Mouse (Mus musculus) liver, embryonic 16.5 days (tissue): ENCODE data around the gene Mybpc3. TPM values are rescaled to one million over a fixed set of nuclear protein-coding genes. Genes with fewer than 3 reads are reported as not detected.

Experiments used
- ATAC-seq: fragments of 200-750 bp; cut with Nextera tagmentation; 2 replicates; pipeline ENCODE4 v1.8.0; 2017; ENCODE audit warnings: low read depth, mild to moderate bottlenecking, moderate number of reproducible peaks, moderate library complexity
- H3K27ac ChIP-seq: fragments of 300-500 bp; sonication (generic); 2 replicates; pipeline ENCODE4 v1.5.1; 2014; ENCODE audit warnings: mild to moderate bottlenecking, low read length
- H3K27me3 ChIP-seq: fragments of 300-500 bp; sonication (generic); 2 replicates; pipeline ENCODE4 v1.6.1; 2014; ENCODE audit warnings: low read depth, low read length, mixed read lengths; ENCODE audit not compliant: control insufficient read depth, insufficient read depth
- H3K36me3 ChIP-seq: fragments of 300-500 bp; sonication (generic); 2 replicates; pipeline ENCODE4 v1.6.1; 2014; ENCODE audit warnings: mild to moderate bottlenecking; ENCODE audit not compliant: control insufficient read depth, insufficient read depth
- H3K4me1 ChIP-seq: fragments of 300-500 bp; sonication (generic); 2 replicates; pipeline ENCODE4 v1.6.1; 2014; ENCODE audit warnings: low read depth, low read length, mixed read lengths; ENCODE audit not compliant: control insufficient read depth
- H3K4me2 ChIP-seq: fragments of 300-500 bp; sonication (generic); 2 replicates; pipeline ENCODE4 v1.6.1; 2014; ENCODE audit warnings: low read depth, low read length, mixed read lengths
- H3K4me3 ChIP-seq: fragments of 300-500 bp; sonication (generic); 2 replicates; pipeline ENCODE4 v1.5.1; 2014; ENCODE audit warnings: low read depth, mild to moderate bottlenecking, low read length
- H3K9ac ChIP-seq: fragments of 300-500 bp; sonication (generic); 2 replicates; pipeline ENCODE4 v1.6.1; 2014; ENCODE audit warnings: low read depth, low read length
- H3K9me3 ChIP-seq: fragments of 300-500 bp; sonication (generic); replicated peaks from 2 replicates; pipeline ENCODE4 v1.6.1; 2016; ENCODE audit warnings: low read length; ENCODE audit not compliant: control insufficient read depth
- WGBS: fragments of 180-500 bp; shearing (Covaris S2); extraction: QIAGEN DNeasy Blood & Tissue Kit; methylation state at CpG from one replicate; pipeline ENCODE4 v1.1.7; 2014; ENCODE audit not compliant: insufficient replicate concordance; 5-methylcytosine and 5-hydroxymethylcytosine counted together
- polyA plus RNA-seq: library from polyadenylated mRNA; unstranded; fragments of >200 nt; fragmentation: Nextera tagmentation; extraction: Ambion mirVana; gene quantifications from 2 replicates; pipeline ENCODE4 v1.2.1, GENCODE M21; 2015

Mybpc3 gene
- polyA plus RNA-seq, 1 experiment from 2014 or later = 0.08 TPM

DNA sequence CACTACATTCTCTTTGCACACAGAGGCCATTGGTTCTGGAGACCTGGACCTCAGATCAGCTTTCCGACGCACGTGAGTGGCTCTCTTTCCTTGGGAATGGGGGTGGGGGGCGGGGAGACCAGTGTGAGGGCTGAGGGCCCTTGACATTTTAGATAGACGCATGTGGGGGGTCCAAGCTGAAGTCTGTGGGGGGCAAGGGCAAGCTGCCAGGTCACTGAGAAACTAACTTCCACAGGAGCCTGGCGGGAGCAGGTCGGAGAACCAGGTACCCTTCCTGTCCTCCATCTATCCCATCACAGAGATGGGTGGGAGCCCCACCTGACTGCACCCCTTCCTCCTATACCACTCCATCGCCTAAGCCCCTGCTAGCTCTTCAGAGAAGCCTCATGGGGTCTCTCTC, 3.6 kb downstream of the Mybpc3 start:
- WGBS = 55% methylated on average over 8 of the region's 8 CpGs
- H3K4me1 ChIP-seq = no peaks in the 10 kb centered on the region
- H3K4me3 ChIP-seq = no peak overlapping the region
- H3K4me2 ChIP-seq = no peak overlapping the region
- H3K27ac ChIP-seq = no peak overlapping the region
- H3K9ac ChIP-seq = no peak overlapping the region
- H3K9me3 ChIP-seq = no peaks in the 10 kb centered on the region
- H3K27me3 ChIP-seq = no peaks in the 10 kb centered on the region
- no peaks in the 10 kb centered on the region for H3K36me3 ChIP-seq
- no peak for ATAC-seq

- no peak for ATAC-seq
- no peak overlapping the region for H3K4me2 ChIP-seq
- no peaks in the 10 kb centered on the region for H3K27me3 ChIP-seq
- H3K4me1 ChIP-seq = no peaks in the 10 kb centered on the region
- H3K9me3 ChIP-seq = no peaks in the 10 kb centered on the region
- no peak overlapping the region for H3K4me3 ChIP-seq
- H3K9ac ChIP-seq = no peak overlapping the region
- 82% methylated on average over 6 of the region's 6 CpGs for WGBS
- no peaks in the 10 kb centered on the region for H3K36me3 ChIP-seq
- no peak overlapping the region for H3K27ac ChIP-seq
Measured at GRCm38 (mm10) chr2:91123521-91123920, 5.6 kb downstream of the Mybpc3 start.

GRCm38 (mm10) chr2:91125101-91125500, 7.2 kb downstream of the Mybpc3 start:
- 71% methylated on average over 10 of the region's 10 CpGs for WGBS
- no peak for ATAC-seq

DNA sequence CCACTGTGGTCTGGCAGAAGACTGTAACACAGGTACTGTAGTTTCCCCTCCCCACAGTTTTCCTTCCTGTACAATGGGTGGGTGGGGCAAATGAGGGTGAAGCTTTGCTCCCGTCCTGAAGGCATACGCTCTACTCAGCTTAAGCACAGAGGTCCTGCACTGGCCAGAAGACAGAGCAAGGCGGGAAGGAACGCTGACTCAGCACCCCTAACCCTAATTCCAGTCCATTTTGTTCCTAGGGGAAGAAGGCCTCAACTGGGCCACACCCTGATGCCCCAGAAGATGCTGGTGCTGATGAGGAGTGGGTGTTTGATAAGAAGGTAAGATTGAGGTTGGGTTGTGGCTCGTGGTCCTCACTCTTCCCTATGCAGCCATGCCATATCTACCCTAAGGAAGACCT, 10.8 kb downstream of the Mybpc3 start:
- Histone ChIP-seq H3K36me3 (no peaks in the 10 kb centered on the region), H3K27ac (no peak overlapping the region), H3K4me1 (no peaks in the 10 kb centered on the region), H3K27me3 (no peaks in the 10 kb centered on the region), H3K9me3 (no peaks in the 10 kb centered on the region), H3K9ac (no peak overlapping the region), H3K4me2 (no peak overlapping the region), H3K4me3 (no peak overlapping the region)
- 60% methylated on average over 5 of the region's 5 CpGs for WGBS
- no peak for ATAC-seq

More at GRCm38 (mm10) chr2:91125101-91125500, 7.2 kb downstream of the Mybpc3 start:
- Histone ChIP-seq H3K27me3 (no peaks in the 10 kb centered on the region), H3K27ac (no peak overlapping the region), H3K4me1 (no peaks in the 10 kb centered on the region), H3K4me3 (no peak overlapping the region), H3K36me3 (no peaks in the 10 kb centered on the region), H3K9me3 (no peaks in the 10 kb centered on the region), H3K4me2 (no peak overlapping the region), H3K9ac (no peak overlapping the region)

DNA sequence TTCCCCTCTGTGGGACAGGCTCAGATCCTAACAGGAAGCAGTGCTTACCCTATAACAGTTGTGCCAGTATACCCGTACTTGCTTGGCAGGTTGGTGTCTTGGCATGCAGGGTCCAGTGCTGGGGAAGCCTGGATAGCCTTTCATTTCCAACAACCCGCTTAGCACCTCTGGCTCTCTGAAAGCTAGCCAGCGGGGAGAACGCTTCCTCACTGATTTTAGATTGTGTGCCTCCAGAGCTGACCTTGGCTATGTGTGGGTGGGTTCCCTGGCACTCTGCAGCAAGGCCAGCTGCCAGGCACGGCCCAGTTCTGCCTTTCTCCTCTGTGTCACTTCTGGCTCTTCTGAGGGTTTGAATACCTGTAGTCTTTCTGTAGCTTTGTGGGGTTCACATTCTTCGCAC, 12.2 kb downstream of the Mybpc3 start:
- H3K4me1 ChIP-seq = no peaks in the 10 kb centered on the region
- no peak overlapping the region for H3K4me2 ChIP-seq
- H3K27me3 ChIP-seq = no peaks in the 10 kb centered on the region
- H3K36me3 ChIP-seq = no peaks in the 10 kb centered on the region
- H3K9ac ChIP-seq = no peak overlapping the region
- H3K9me3 ChIP-seq = no peaks in the 10 kb centered on the region
- ATAC-seq = no peak
- H3K4me3 ChIP-seq = no peak overlapping the region
- no peak overlapping the region for H3K27ac ChIP-seq
- 68% methylated on average over 6 of the region's 6 CpGs for WGBS

- H3K36me3 ChIP-seq = no peaks in the 10 kb centered on the region
- no peak for ATAC-seq
- H3K27ac ChIP-seq = no peak overlapping the region
- no peaks in the 10 kb centered on the region for H3K4me1 ChIP-seq
- no peak overlapping the region for H3K4me3 ChIP-seq
- H3K9ac ChIP-seq = no peak overlapping the region
- no peaks in the 10 kb centered on the region for H3K27me3 ChIP-seq
- 72% methylated on average over 15 of the region's 15 CpGs for WGBS
- H3K9me3 ChIP-seq = no peaks in the 10 kb centered on the region
- no peak overlapping the region for H3K4me2 ChIP-seq
Measured at GRCm38 (mm10) chr2:91131251-91131650, 13.3 kb downstream of the Mybpc3 start.

GRCm38 (mm10) chr2:91132035-91132434, 14.1 kb downstream of the Mybpc3 start:
- no peaks in the 10 kb centered on the region for H3K4me1 ChIP-seq
- no peaks in the 10 kb centered on the region for H3K9me3 ChIP-seq
- H3K36me3 ChIP-seq = no peaks in the 10 kb centered on the region
- no peak overlapping the region for H3K27ac ChIP-seq
- no peak for ATAC-seq
- H3K4me3 ChIP-seq = no peak overlapping the region
- WGBS = 25% methylated on average over 3 of the region's 3 CpGs
- no peak overlapping the region for H3K9ac ChIP-seq
- no peak overlapping the region for H3K4me2 ChIP-seq
- H3K27me3 ChIP-seq = no peaks in the 10 kb centered on the region

DNA sequence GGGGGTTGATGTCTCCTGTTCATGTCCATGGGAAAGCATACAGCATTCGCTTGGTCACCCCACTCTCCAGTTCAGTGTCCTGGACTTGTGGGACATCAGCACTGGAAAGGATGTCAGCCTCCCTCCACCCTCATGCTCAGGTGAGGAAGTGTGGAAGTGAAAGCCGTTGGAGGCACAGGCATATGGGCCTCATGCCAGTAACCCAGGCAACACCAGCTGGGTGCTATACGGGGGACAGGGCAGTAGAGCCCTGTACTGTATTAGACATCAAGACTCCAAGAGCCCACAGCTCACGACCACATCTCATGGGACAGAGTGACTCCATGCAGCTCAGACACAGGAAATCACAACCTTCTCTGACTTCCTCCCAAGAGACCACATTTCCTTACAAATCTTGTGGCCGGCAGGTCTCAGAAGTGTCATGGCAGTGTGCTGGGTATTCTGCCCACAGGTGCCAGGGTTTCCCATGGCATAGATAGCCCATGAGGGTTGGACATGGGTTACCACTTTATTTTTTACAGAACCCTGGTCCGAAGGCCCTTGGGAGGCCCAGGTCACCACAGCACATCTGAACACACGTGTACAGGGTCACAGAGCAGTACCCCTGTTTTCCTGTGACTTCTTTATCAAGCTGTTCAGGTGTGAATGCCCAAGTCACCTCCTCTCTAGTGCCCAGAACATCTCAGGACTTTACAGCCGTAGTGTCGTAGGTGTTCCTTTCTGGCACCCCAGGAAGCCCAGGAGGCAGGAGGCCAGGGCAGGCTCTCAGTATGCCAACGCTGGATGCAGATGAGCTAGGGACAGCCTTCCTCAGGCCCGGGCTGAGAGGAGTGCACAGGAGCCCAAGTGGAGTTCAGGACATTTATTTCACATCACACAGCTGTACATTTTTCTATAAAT, 18.8 kb downstream of the Mybpc3 start:
- no peaks in the 10 kb centered on the region for H3K9me3 ChIP-seq
- H3K36me3 ChIP-seq = no peaks in the 10 kb centered on the region
- no peak overlapping the region for H3K4me3 ChIP-seq
- H3K4me2 ChIP-seq = no peak overlapping the region
- H3K9ac ChIP-seq = no peak overlapping the region
- H3K27me3 ChIP-seq = no peaks in the 10 kb centered on the region
- 66% methylated on average over 11 of the region's 11 CpGs for WGBS
- ATAC-seq = no peak
- no peaks in the 10 kb centered on the region for H3K4me1 ChIP-seq
- H3K27ac ChIP-seq = no peak overlapping the region

DNA sequence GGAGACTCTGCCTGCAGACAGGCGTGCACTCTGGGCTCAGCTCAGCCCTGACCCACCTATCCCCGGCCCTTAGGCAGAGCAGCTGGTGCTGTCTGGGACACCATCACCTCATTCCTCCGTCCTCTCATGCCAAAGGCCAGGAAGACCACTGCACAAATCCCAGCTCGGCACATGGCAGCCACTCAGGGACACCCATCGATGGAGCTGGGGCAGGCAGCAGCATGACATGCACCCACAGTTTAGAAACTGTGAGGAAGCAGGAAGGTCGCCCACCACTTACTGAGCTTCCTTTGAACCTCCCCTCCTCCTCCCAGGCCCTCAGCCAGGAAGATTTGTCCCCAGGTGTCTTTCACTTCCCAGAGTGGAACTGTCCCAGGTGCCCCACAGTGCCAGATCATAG, 19.5 kb downstream of the Mybpc3 start:
- no peaks in the 10 kb centered on the region for H3K4me1 ChIP-seq
- H3K27me3 ChIP-seq = no peaks in the 10 kb centered on the region
- no peak overlapping the region for H3K4me3 ChIP-seq
- no peak overlapping the region for H3K27ac ChIP-seq
- no peaks in the 10 kb centered on the region for H3K36me3 ChIP-seq
- no peak overlapping the region for H3K4me2 ChIP-seq
- H3K9me3 ChIP-seq = no peaks in the 10 kb centered on the region
- no peak for ATAC-seq
- no peak overlapping the region for H3K9ac ChIP-seq
- WGBS = 63% methylated on average over 6 of the region's 6 CpGs
